Mouse (Mus musculus) embryonic facial prominence, embryonic 10.5 days (tissue): ENCODE measurements around the gene Zfp148. TPM values are rescaled to one million over a fixed set of nuclear protein-coding genes. Genes with fewer than 3 reads are reported as not detected.
"Not testable (repeated sequence)": the region's sequence is repeated elsewhere in the genome, so short reads cannot be mapped to it uniquely, and the experiment has no call there.

Source experiments
- DNase-seq: peaks from one replicate; pipeline ENCODE4 v3.0.0-alpha.2; 2017; ENCODE audit warnings: low spot score
- H3K27ac ChIP-seq: fragments of 300-500 bp; sonication (generic); replicated peaks from 2 replicates; pipeline ENCODE4 v1.5.1; 2016; ENCODE audit warnings: mild to moderate bottlenecking
- H3K27me3 ChIP-seq: fragments of 300-500 bp; sonication (generic); replicated peaks from 2 replicates; pipeline ENCODE4 v1.6.1; 2016; ENCODE audit warnings: low read depth, mild to moderate bottlenecking; ENCODE audit not compliant: poor library complexity, severe bottlenecking
- H3K36me3 ChIP-seq: fragments of 300-500 bp; sonication (generic); replicated peaks from 2 replicates; pipeline ENCODE4 v1.6.1; 2016; ENCODE audit warnings: mild to moderate bottlenecking, moderate library complexity
- H3K4me1 ChIP-seq: fragments of 300-500 bp; sonication (generic); 2 replicates; pipeline ENCODE4 v1.6.1; 2016
- H3K4me3 ChIP-seq: fragments of 300-500 bp; sonication (generic); 2 replicates; pipeline ENCODE4 v1.5.1; 2016; ENCODE audit warnings: mild to moderate bottlenecking, moderate library complexity
- H3K9me3 ChIP-seq: fragments of 300-500 bp; sonication (generic); 2 replicates; pipeline ENCODE4 v1.6.1; 2016; ENCODE audit warnings: mild to moderate bottlenecking
- WGBS: fragments of 180-500 bp; shearing (Covaris S2); methylation state at CpG from one replicate; pipeline ENCODE4 v1.1.7; 2016; 5-methylcytosine and 5-hydroxymethylcytosine counted together
- polyA plus RNA-seq: library from polyadenylated mRNA; unstranded; fragments of >200 nt; fragmentation: Nextera tagmentation; extraction: Ambion mirVana; gene quantifications from 2 replicates; pipeline ENCODE4 v1.2.1, GENCODE M21; 2016

Gene Zfp148
- polyA plus RNA-seq, 1 experiment from 2014 or later: 51.8 TPM

DNA sequence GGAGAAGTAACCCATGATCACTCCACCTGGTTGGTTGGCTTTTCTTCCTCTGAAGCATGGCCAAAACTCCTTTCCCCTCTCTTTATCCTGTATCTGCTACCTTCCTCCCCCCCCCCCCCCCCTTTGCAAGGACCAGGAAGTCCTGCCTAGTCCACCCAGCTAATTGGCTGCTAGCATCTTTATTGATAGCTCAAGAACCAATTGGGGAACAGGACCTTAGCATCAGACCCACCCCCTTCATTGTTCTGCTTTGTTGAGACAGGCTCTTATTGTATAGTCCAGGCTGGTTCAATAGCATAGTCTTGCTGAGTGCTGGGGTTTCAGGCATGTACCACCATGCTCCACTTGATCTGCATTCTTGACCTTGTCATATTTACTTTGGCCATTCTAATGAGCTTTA lies 99.3 kb downstream of the Zfp148 start:
- Histone ChIP-seq H3K36me3 (peaks cover 76% of the 10 kb centered on the region), H3K27ac (no peak overlapping the region), H3K4me3 (no peak overlapping the region), H3K9me3 (no peaks in the 10 kb centered on the region), H3K27me3 (no peaks in the 10 kb centered on the region), H3K4me1 (no peaks in the 10 kb centered on the region)
- DNase-seq: no peak

DNA sequence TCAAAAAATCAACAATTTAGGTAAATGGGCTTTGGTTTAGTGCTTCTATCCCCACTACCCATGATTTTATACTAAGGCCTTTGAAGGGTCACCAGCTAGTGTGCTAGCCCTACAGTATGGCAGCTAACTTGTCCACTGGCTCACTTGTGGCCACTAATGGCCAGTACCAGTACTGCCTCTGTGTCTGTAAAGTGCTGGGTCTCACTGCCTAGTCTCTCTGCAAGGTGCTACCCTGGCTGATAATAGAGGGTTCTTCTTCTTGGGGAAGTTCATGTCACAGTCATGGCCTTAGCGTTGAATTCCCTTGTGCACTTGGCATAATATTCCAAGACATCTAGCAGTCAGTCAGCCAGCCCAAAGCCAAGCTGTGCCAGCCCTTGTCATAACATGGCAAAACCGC lies 100.5 kb downstream of the Zfp148 start:
- H3K36me3 ChIP-seq: peaks cover 77% of the 10 kb centered on the region
- no peak overlapping the region for H3K4me3 ChIP-seq
- DNase-seq: peak; percentile 19
- H3K4me1 ChIP-seq: no peaks in the 10 kb centered on the region
- no peaks in the 10 kb centered on the region for H3K27me3 ChIP-seq
- H3K9me3 ChIP-seq: no peaks in the 10 kb centered on the region
- WGBS: 90% methylated on average over 2 of the region's 2 CpGs
- no peak overlapping the region for H3K27ac ChIP-seq

DNA sequence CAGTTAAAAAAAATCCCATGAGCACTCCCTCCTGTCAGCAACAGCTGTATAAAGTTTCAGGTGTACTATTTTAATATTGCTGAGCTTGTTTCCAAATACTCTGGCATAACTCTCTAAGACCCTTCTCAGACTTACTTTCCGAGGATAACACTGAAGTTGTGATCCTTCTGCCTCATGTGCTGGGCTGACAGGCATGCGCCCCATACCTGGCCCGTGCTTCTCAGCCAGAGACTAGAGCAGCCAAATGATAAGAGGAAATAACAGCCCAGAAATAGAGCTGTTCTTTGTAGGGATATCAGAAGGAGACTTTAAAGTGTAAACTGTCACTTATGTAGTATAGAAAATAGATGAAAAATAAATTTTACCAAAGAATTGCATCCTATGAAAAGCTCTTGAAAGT lies 101.7 kb downstream of the Zfp148 start:
- WGBS: 91% methylated on average over 3 of the region's 3 CpGs
- Histone ChIP-seq H3K4me3 (no peak overlapping the region), H3K9me3 (no peaks in the 10 kb centered on the region), H3K4me1 (no peaks in the 10 kb centered on the region), H3K27me3 (no peaks in the 10 kb centered on the region), H3K36me3 (peaks cover 71% of the 10 kb centered on the region), H3K27ac (no peak overlapping the region)
- no peak for DNase-seq

DNA sequence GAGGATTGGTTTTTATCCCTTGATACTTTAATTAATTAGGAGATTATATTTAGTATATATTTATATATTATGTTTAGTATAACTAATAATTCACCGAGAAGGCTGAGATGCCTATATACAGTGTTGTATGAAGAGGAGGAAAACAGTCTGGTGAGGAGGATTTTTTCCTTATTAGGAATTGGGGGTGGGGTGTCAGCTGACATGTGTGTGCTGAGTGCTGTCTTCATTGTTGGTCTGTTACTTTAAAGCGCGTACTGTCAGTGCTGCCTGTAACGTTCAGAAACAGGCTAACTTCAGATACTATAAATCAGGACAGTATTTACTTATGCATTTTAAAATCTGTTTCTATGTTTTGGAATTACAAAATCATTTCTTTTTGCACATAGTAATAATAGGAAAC lies 107.1 kb downstream of the Zfp148 start:
- Histone ChIP-seq H3K27me3 (no peaks in the 10 kb centered on the region), H3K4me1 (no peaks in the 10 kb centered on the region), H3K27ac (no peak overlapping the region), H3K9me3 (no peaks in the 10 kb centered on the region), H3K36me3 (peaks cover 73% of the 10 kb centered on the region), H3K4me3 (no peak overlapping the region)
- WGBS: 95% methylated on average over 4 of the region's 4 CpGs
- DNase-seq: no peak

DNA sequence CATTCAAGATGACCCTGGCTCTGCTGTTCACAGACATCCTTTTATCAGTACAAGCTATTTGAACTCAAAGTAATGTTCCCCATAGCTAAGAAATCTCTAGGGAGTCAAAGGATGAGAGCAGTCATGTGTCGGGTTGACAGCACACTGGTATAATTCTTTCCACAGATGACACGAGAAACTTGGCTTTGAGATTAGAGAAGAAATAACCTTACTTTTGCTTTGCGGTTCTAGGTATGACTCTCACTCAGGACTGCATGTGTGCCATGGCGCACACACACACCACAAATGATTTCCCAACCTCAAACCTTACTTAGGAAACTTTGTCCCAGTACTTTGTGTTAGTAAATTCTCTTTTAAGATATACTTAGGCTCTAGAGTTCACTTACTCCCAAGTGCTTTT lies 113.7 kb downstream of the Zfp148 start:
- Histone ChIP-seq H3K36me3 (peaks cover 63% of the 10 kb centered on the region), H3K27ac (no peak overlapping the region), H3K4me1 (no peaks in the 10 kb centered on the region), H3K9me3 (no peaks in the 10 kb centered on the region), H3K27me3 (no peaks in the 10 kb centered on the region), H3K4me3 (no peak overlapping the region)
- 94% methylated on average over 4 of the region's 4 CpGs for WGBS
- DNase-seq: no peak

DNA sequence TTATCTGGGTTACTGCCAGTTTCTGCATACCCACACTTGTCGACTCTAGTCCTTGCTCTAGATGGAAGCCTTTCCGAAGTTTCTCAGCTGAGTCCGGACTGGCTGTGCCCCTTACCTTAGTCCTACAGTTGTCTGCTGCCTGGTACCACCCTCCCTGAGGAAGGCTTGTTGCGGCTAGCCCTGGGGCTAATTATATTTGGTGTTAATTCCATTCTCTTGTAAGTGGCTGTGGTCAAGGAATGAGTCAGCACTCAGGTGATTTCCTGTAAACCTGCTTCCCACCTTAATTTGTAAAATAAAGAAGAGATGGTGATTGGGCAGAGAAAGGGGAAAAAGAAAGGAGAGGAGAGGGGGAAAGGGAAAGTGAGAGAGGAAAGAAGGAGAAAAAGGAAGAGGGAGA lies 127.4 kb downstream of the Zfp148 start:
- no peak overlapping the region for H3K27ac ChIP-seq
- H3K36me3 ChIP-seq: peaks cover 16% of the 10 kb centered on the region; the same call in 1 of the 2 replicates
- H3K9me3 ChIP-seq: no peaks in the 10 kb centered on the region
- H3K4me3 ChIP-seq: no peak overlapping the region
- no peaks in the 10 kb centered on the region for H3K27me3 ChIP-seq
- WGBS: 92% methylated on average over 4 of the region's 4 CpGs
- DNase-seq: no peak
- H3K4me1 ChIP-seq: no peaks in the 10 kb centered on the region

DNA sequence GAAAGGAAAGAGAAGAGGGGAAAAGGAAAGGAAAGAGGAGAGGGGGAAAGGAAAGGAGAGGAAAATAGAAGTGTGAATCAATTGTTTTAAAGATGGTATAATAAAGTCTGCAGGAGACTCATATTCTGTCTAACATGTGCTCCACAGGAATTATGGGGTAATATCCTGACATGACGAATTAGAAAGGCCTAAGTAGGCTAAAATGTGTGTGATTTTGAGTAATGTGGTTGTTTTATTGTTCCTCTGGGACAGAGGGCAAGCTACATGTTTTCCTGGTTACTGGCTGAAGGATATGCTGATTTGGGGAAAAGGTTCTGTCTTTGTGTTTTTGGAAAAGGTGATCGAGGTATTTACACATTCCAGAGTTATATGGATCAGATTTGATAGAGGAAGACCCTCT lies 128.6 kb downstream of the Zfp148 start:
- not testable (repeated sequence) for H3K27ac ChIP-seq, H3K9me3 ChIP-seq, DNase-seq, H3K4me1 ChIP-seq, H3K27me3 ChIP-seq, H3K4me3 ChIP-seq
- 95% methylated on average over 2 of the region's 2 CpGs for WGBS
- H3K36me3 ChIP-seq: peaks cover 12% of the 10 kb centered on the region; the same call in 1 of the 2 replicates

DNA sequence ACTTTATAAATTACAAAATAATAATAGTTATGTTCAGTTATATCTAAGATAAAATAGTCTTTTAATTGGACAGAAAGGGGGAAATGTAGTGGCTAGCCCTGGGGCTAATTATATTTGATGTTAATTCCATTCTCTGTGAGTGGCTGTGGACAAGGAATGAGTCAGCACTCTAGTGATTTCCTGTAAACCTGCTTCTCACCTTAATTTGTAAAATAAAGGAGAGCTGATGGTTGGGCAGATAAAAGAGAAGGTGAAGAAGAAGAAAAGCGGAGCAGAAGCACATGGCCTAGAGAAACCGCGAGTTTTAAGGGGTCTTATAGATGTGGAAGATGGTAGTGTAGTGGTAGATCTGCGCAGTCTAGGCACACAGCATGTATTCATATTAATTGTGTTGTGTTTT lies 130.2 kb downstream of the Zfp148 start:
- not testable (repeated sequence) for H3K4me1 ChIP-seq, H3K4me3 ChIP-seq, H3K36me3 ChIP-seq, DNase-seq, H3K9me3 ChIP-seq, H3K27me3 ChIP-seq, H3K27ac ChIP-seq
- 87% methylated on average over 4 of the region's 4 CpGs for WGBS

DNA sequence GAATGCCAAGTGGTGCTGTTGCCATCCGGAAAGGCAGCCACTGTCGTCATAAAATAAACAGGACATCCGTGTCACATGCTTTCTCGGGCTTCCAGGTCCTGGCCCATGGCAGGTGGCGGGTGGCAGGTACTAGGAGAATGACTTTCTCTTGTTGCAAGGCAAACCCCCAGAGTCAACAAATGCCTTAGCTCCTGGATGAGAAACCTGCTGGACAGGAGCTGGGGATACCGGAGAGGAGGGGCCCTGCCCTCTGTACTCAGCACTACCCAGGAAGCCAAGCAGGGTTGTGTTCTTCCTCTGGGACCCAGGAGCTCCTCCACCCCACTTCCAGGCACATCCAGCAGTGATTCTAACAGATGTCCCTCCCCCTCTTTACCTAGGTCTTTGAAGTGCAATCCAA lies 131.9 kb downstream of the Zfp148 start:
- DNase-seq: no peak

DNA sequence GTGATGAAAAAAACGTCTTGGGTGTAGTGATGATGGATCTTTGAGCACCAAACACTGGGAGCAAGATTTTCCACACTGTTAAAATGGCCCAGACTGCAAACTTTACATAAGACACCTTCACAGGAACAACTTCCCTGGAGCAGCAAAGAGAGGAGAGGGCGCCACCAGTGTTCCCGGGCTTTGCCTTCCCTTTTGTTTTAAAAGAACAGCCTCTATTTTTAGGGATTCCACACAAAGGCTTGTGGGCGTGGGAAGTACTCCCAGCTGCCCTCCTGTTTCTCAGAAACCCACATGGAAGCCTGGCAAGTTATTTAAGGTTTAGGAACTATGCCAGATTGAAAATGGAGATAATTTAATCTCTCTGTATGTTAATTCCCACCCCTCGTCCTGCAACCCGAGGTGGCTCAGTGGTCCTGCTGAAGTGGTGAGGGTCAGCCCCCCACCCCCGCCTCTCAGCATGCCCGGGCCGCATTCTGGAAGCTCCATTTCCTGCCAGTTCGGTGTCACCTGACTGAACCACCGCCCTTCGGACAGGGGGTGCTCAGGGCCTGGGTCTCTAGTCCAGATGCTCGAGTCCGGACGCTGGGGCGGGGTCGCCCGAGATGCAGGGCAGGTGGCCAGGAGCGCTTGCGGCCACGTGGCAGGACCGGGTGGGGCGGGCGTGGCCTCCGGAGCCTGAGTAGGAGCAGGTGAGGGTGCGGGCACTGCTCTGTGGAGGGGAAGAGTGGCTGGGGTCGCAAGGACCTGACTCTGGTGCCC lies 136.3 kb downstream of the Zfp148 start, which contains the start of gene Slc12a8:
TSS of gene Slc12a8 (plus strand) at position 522 of the 759 bp plus-strand sequence.
- WGBS: 2% methylated on average over 27 of the region's 27 CpGs
- Histone ChIP-seq H3K27ac (peak within 1 kb of the TSS; percentile 77), H3K4me1 (peaks cover 20% of the 10 kb centered on the region), H3K4me3 (peak within 1 kb of the TSS; percentile 53), H3K9me3 (no peaks in the 10 kb centered on the region), H3K36me3 (no peaks in the 10 kb centered on the region), H3K27me3 (peaks cover 15% of the 10 kb centered on the region)
- DNase-seq: peak; percentile 51

More for the DNA sequence above, 131.9 kb downstream of the Zfp148 start:
- Histone ChIP-seq H3K9me3 (no peaks in the 10 kb centered on the region), H3K27ac (no peak overlapping the region), H3K27me3 (peaks cover 5% of the 10 kb centered on the region; the same call in 1 of the 2 replicates), H3K36me3 (no peaks in the 10 kb centered on the region), H3K4me3 (no peak overlapping the region), H3K4me1 (peaks cover 12% of the 10 kb centered on the region)
- 79% methylated on average over 6 of the region's 6 CpGs for whole genome bisulfite sequencing

DNA sequence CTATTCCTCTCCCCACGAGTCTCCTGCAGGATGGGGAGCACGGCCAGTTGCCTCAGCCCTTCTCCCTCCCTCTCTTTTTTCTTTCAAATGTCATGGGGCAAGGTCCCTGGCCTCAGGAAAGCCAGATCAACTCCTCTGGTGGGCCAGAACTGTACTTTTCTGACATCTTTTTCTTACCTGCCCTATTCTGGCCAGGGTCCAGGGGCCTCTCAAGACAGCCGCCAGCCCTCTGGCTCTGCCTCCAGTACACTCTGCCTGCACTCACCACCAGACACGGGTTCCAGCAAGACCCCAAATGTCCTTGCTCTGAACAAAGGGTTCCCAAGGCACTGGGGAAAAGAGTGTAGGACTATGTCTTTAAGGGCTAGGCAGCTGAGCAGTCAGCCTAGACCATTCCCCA lies 137.0 kb downstream of the Zfp148 start:
- H3K27ac ChIP-seq: peak overlapping the region; percentile 77
- no peak for DNase-seq

DNA sequence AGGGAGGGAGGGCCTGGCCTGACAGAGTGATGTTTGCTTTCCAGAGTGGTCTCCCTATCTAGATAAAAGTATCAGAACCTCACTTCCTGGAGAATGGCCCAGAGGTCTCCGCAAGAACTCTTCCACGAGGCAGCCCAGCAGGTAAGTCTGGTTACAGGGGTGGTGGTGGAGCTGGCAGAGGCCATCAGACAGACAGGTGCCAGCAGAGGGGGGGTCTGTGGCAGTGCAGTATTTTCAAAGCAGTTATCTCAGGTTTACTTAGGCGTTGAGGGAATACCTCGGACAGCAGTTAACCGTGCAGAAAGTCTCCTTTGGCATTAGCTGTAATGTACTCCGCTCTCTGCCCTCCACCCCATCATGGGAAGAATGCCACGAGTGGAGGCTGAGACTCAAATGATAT lies 137.6 kb downstream of the Zfp148 start:
- Histone ChIP-seq H3K9me3 (no peaks in the 10 kb centered on the region), H3K4me1 (peaks cover 24% of the 10 kb centered on the region), H3K27ac (no peak overlapping the region), H3K36me3 (no peaks in the 10 kb centered on the region), H3K27me3 (peaks cover 15% of the 10 kb centered on the region), H3K4me3 (no peak overlapping the region)
- WGBS: 69% methylated on average over 7 of the region's 7 CpGs
- DNase-seq: no peak

More for the DNA sequence above, 137.0 kb downstream of the Zfp148 start:
- whole genome bisulfite sequencing: 20% methylated on average over 4 of the region's 4 CpGs
- Histone ChIP-seq H3K36me3 (no peaks in the 10 kb centered on the region), H3K4me1 (peaks cover 24% of the 10 kb centered on the region), H3K9me3 (no peaks in the 10 kb centered on the region), H3K27me3 (peaks cover 15% of the 10 kb centered on the region), H3K4me3 (peak overlapping the region; percentile 53)

DNA sequence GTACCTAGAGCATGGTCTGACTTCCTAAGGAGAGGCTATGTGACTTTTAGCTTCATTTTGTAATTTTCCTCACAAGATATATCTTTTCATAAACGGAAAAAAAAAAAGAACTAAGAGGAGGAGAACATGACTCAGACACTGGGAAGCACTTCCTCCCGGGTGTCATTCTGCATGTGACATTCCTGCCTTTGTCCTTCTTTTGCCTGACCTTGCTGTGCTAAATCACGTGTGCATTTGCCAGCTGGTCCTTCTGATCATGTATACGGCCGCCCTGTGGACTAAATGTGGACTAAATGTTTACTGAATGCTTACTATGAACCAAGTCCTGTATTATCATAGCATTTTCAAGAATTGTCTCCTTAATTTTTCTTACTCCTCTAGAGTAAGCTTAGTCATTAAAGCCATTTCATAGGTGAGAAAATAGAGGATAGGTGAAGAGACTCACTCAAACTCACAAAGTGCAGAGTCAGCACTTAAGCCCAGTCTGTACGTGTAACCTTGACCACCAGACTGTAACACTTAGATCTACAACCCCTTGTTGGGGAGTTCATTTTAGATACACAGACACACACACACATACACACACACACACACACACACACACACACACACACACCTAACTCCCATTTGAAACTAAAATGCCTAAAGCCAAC lies 139.4 kb downstream of the Zfp148 start:
- Histone ChIP-seq H3K27ac (no peak overlapping the region), H3K4me1 (peaks cover 24% of the 10 kb centered on the region), H3K4me3 (no peak overlapping the region), H3K9me3 (no peaks in the 10 kb centered on the region), H3K36me3 (no peaks in the 10 kb centered on the region), H3K27me3 (peaks cover 15% of the 10 kb centered on the region)
- 83% methylated on average over 6 of the region's 6 CpGs for whole genome bisulfite sequencing
- no peak for DNase-seq
